Mouse (Mus musculus): ENCODE measurements around the gene Gm16513.
"Not testable (repeated sequence)": the region's sequence is repeated elsewhere in the genome, so short reads cannot be mapped to it uniquely, and the experiment has no call there.

The Gm16513 gene

GRCm38 (mm10) chr5:95182324-95182723, at the start of gene Gm16513:
TSS of gene Gm16513 (plus strand) at chr5:95182624.
- not testable (repeated sequence) for DNase-seq

Measured in liver (tissue).